Mouse (Mus musculus): ENCODE data around the gene Hormad1.

- TF ChIP-seq CTCF (IDR thresholded peaks at IDR 0.05; ENCODE audit: low read depth, low read length) (no peak), POLR2A (IDR thresholded peaks at IDR 0.05; ENCODE audit: borderline replicate concordance, low read depth, low read length) (no peak)
Measured at GRCm38 (mm10) chr3:95560738-95561137, 1.3 kb downstream of the Hormad1 start.
